In genomic region chr6:12169431-12169830, GRCm38 (mm10) we compare ENCODE assay signal across 19 mouse cellular contexts.
DNase-seq lines count a peak whose midpoint lies in the region; ATAC-seq lines count a peak whose summit lies in the region.
"Had no signal": no experiment of that assay in that cellular context is flagged by ENCODE, and none has a peak within 500 bp of the region (broad histone marks: within the 10 kb centered on the region; RNA-seq: fewer than 3 reads in every experiment).

No protein-coding gene starts in this region.

- H3K27me3 ChIP-seq in kidney, embryonic 14.5 days (ENCODE audit: control insufficient read depth, insufficient read depth, low read length), result no peaks in the 10 kb centered on the region
- H3K27me3 ChIP-seq in forebrain, embryonic 11.5 days (ENCODE audit: control insufficient read depth, insufficient read depth, low read length), result no peaks in the 10 kb centered on the region
- H3K27me3 ChIP-seq: intestine, embryonic 15.5 days; kidney, embryonic 15.5 days had no signal

- no peaks in the 10 kb centered on the region for H3K36me3 ChIP-seq in kidney, embryonic 14.5 days (ENCODE audit: control insufficient read depth, insufficient read depth, low read length)
- H3K36me3 ChIP-seq in forebrain, embryonic 11.5 days (ENCODE audit: control insufficient read depth, insufficient read depth, low read length), result no peaks in the 10 kb centered on the region
- H3K36me3 ChIP-seq: embryonic facial prominence, embryonic 10.5 days; heart, embryonic 10.5 days; intestine, embryonic 15.5 days; kidney, embryonic 15.5 days had no signal

- H3K4me1 ChIP-seq in kidney, embryonic 14.5 days (ENCODE audit: control insufficient read depth, insufficient read depth, low read length), result no peaks in the 10 kb centered on the region
- H3K4me1 ChIP-seq in forebrain, embryonic 11.5 days (replicated peaks; ENCODE audit: control insufficient read depth, insufficient read depth, low read length), result no peaks in the 10 kb centered on the region
- H3K4me1 ChIP-seq: embryonic facial prominence, embryonic 10.5 days; heart, embryonic 10.5 days; intestine, embryonic 15.5 days; kidney, embryonic 15.5 days had no signal

- H3K9me3 ChIP-seq in kidney, embryonic 14.5 days (ENCODE audit: control insufficient read depth, low read length), result no peaks in the 10 kb centered on the region
- no peaks in the 10 kb centered on the region for H3K9me3 ChIP-seq in forebrain, embryonic 11.5 days (ENCODE audit: control insufficient read depth, low read length)
- H3K9me3 ChIP-seq: embryonic facial prominence, embryonic 10.5 days; heart, embryonic 10.5 days; intestine, embryonic 15.5 days; kidney, embryonic 15.5 days had no signal

- H3K4me3 ChIP-seq in kidney, embryonic 14.5 days (ENCODE audit: low read length), result no peak overlapping the region
- H3K4me3 ChIP-seq in forebrain, embryonic 11.5 days (ENCODE audit: low read depth, low read length), result no peak overlapping the region
- H3K4me3 ChIP-seq: embryonic facial prominence, embryonic 10.5 days; heart, embryonic 10.5 days; intestine, embryonic 15.5 days; kidney, embryonic 15.5 days had no signal

- no peak overlapping the region for H3K4me2 ChIP-seq in kidney, embryonic 14.5 days (replicated peaks; ENCODE audit: low read depth, low read length)
- no peak overlapping the region for H3K4me2 ChIP-seq in forebrain, embryonic 11.5 days (ENCODE audit: low read depth, low read length, severe bottlenecking)
- H3K4me2 ChIP-seq: hindbrain, embryonic 14.5 days; intestine, embryonic 15.5 days; kidney, embryonic 15.5 days had no signal

- peak; percentile 85 for DNase-seq in brain, adult 2 months (ENCODE audit: low read depth, low spot score)
- peak; percentile 57 for DNase-seq in cerebellum, adult 11 months
- peak; percentile 60 for DNase-seq in cerebellum, adult 8-10 months
- DNase-seq in cerebellum, postnatal 14 days, result peak; percentile 60 to 66
- DNase-seq in forebrain, embryonic 11.5 days (ENCODE audit: low spot score), result no peak
- no peak for DNase-seq in layer of hippocampus, postnatal 10 days (ENCODE audit: low spot score in 2 of 2)
- DNase-seq: adrenal gland, postnatal 14 days; gastrocnemius, postnatal 10 days; heart, adult 18-20 months; heart, postnatal 10 days; heart, postnatal 4 days; kidney, adult 18-20 months had no signal

- H3K9ac ChIP-seq in kidney, embryonic 14.5 days (ENCODE audit: low read depth, low read length), result no peak overlapping the region
- no peak overlapping the region for H3K9ac ChIP-seq in forebrain, embryonic 11.5 days (ENCODE audit: low read length)
- H3K9ac ChIP-seq: hindbrain, embryonic 14.5 days; intestine, embryonic 15.5 days; kidney, embryonic 15.5 days had no signal

- 75% methylated on average over 7 of the region's 7 CpGs for WGBS in kidney, embryonic 14.5 days
- WGBS in forebrain, embryonic 11.5 days, result 75% methylated on average over 7 of the region's 7 CpGs

- no peak overlapping the region for H3K27ac ChIP-seq in kidney, embryonic 14.5 days (ENCODE audit: low read depth, low read length)
- H3K27ac ChIP-seq in forebrain, embryonic 11.5 days (ENCODE audit: low read depth, low read length), result no peak overlapping the region
- H3K27ac ChIP-seq: embryonic facial prominence, embryonic 10.5 days; heart, embryonic 10.5 days; hindbrain, embryonic 14.5 days; intestine, embryonic 15.5 days; kidney, embryonic 15.5 days had no signal

- ATAC-seq in kidney, embryonic 14.5 days (ENCODE audit: low FRiP score, low TSS enrichment), result no peak
- ATAC-seq in forebrain, embryonic 11.5 days (replicated peaks; ENCODE audit: low FRiP score), result no peak
- ATAC-seq: forebrain, embryonic 14.5 days; intestine, embryonic 15.5 days had no signal

Comparison
In these comparisons a context has a peak if more than half of its experiments do, and no peak if none do; other contexts are left out.
1. DNase-seq: peak in brain, adult 2 months (single experiment), cerebellum, adult 11 months (single experiment), cerebellum, adult 8-10 months (single experiment) and cerebellum, postnatal 14 days (2 of 2); none in forebrain, embryonic 11.5 days (single experiment) and layer of hippocampus, postnatal 10 days (0 of 2).